Mouse (Mus musculus) layer of hippocampus, postnatal 36 days (tissue): Measurements from ENCODE around the gene Sit1. TPM values are rescaled to one million over a fixed set of nuclear protein-coding genes. Genes with fewer than 3 reads are reported as not detected.

ENCODE experiments used
- DNase-seq, 2 experiments: peaks; one replicate each; pipeline ENCODE4 v3.0.0; 2022
- total RNA-seq, 2 experiments: library from RNA; stranded (reverse); gene quantifications; 2 replicates each; pipeline ENCODE4 v1.2.3; 2021

Sit1 gene
- total RNA-seq, 2 experiments from 2014 or later: not detected

GRCm38 (mm10) chr4:43466872-43467271, 16.7 kb downstream of the Sit1 start:
- DNase-seq: no peak

- DNase-seq: no peak
These were observed 17.6 kb downstream of the Sit1 start for GRCm38 (mm10) chr4:43465935-43466334.

GRCm38 (mm10) chr4:43463102-43463501, 20.4 kb downstream of the Sit1 start:
- no peak for DNase-seq

- no peak for DNase-seq
These were observed 26.4 kb downstream of the Sit1 start for GRCm38 (mm10) chr4:43457124-43457523.

- DNase-seq: no peak
These were observed 27.1 kb downstream of the Sit1 start for GRCm38 (mm10) chr4:43456470-43456869.

- no peak for DNase-seq
These were observed 29.3 kb downstream of the Sit1 start, which contains the start of gene Cd72 for GRCm38 (mm10) chr4:43454041-43454836. Gene Cd72 (minus strand): TSS chr4:43454628.

- DNase-seq: no peak
These were observed 30.1 kb downstream of the Sit1 start for GRCm38 (mm10) chr4:43453413-43453812.

GRCm38 (mm10) chr4:43452315-43452714, 31.2 kb downstream of the Sit1 start:
- no peak for DNase-seq

GRCm38 (mm10) chr4:43448554-43448953, 35.0 kb downstream of the Sit1 start:
- no peak for DNase-seq

- no peak for DNase-seq
These were observed 36.3 kb downstream of the Sit1 start for GRCm38 (mm10) chr4:43447251-43447650.

- DNase-seq: peak in 1 of 2 experiments; percentile 30
These were observed 40.0 kb downstream of the Sit1 start for GRCm38 (mm10) chr4:43443511-43443910.

- peak; percentile 62 to 71 for DNase-seq
These were observed 40.8 kb downstream of the Sit1 start for GRCm38 (mm10) chr4:43442456-43443361.

- peak; percentile 99 for DNase-seq
These were observed 41.5 kb downstream of the Sit1 start for GRCm38 (mm10) chr4:43442044-43442443.

GRCm38 (mm10) chr4:43441639-43442038, 41.9 kb downstream of the Sit1 start, which contains the start of gene Tesk1:
Gene Tesk1 (plus strand): TSS chr4:43441939.
- no peak for DNase-seq

GRCm38 (mm10) chr4:43432832-43433231, 50.7 kb downstream of the Sit1 start:
- no peak for DNase-seq

Other genes with a start within 250 kb of the Sit1 start
- under 1 TPM; 0.20 to 0.22 TPM for gene Atp8b5, start 216.6 kb downstream of the Sit1 start, total RNA-seq
- 100 to 1,000 TPM; 104 to 120 TPM for gene Rusc2, start 101.8 kb downstream of the Sit1 start, total RNA-seq
- gene Fam166b, start 54.6 kb downstream of the Sit1 start, total RNA-seq: 1 to 10 TPM in 1 of 2 experiments, under 1 TPM in 1; 0.72 to 2.6 TPM
- gene Tesk1, start 41.8 kb downstream of the Sit1 start, total RNA-seq: 10 to 100 TPM; 76.2 to 76.3 TPM
- gene Cd72, start 29.1 kb downstream of the Sit1 start, total RNA-seq: not detected
- gene Ccdc107, start 9.2 kb upstream of the Sit1 start, total RNA-seq: 10 to 100 TPM; 25.0 to 26.0 TPM
- gene Arhgef39, start 16.0 kb upstream of the Sit1 start, total RNA-seq: under 1 TPM; 0.56 to 0.82 TPM
- under 1 TPM; 0.17 to 0.35 TPM for gene Car9, start 23.2 kb upstream of the Sit1 start, total RNA-seq
- 1 to 10 TPM; 4.8 to 6.9 TPM for gene Tpm2, start 40.0 kb upstream of the Sit1 start, total RNA-seq
- 10 to 100 TPM; 72.6 to 73.2 TPM for gene Creb3, start 78.6 kb upstream of the Sit1 start, total RNA-seq
- gene Tln1, start 79.0 kb upstream of the Sit1 start, total RNA-seq: 10 to 100 TPM; 44.8 to 49.0 TPM
- gene Rgp1, start 95.0 kb upstream of the Sit1 start, total RNA-seq: 10 to 100 TPM; 43.2 to 51.2 TPM
- gene Gba2, start 95.1 kb upstream of the Sit1 start, total RNA-seq: 10 to 100 TPM; 58.8 to 59.6 TPM
- gene Msmp, start 100.8 kb upstream of the Sit1 start, total RNA-seq: not detected
- 10 to 100 TPM; 51.6 to 59.1 TPM for gene Npr2, start 148.2 kb upstream of the Sit1 start, total RNA-seq
- 1 to 10 TPM in 1 of 2 experiments, under 1 TPM in 1; 0.87 to 1.4 TPM for gene Spag8, start 169.9 kb upstream of the Sit1 start, total RNA-seq
- 10 to 100 TPM; 29.6 to 33.2 TPM for gene Hint2, start 172.7 kb upstream of the Sit1 start, total RNA-seq
- gene Tmem8b, start 185.2 kb upstream of the Sit1 start, total RNA-seq: 10 to 100 TPM; 66.7 to 67.3 TPM
- 1 to 10 TPM; 1.3 to 1.5 TPM for gene Fam221b, start 185.4 kb upstream of the Sit1 start, total RNA-seq
- gene Olfr70, start 217.1 kb upstream of the Sit1 start, total RNA-seq: not detected
- gene Olfr71, start 226.5 kb upstream of the Sit1 start, total RNA-seq: not detected
- 1 to 10 TPM in 1 of 2 experiments, under 1 TPM in 1; 0.47 to 1.2 TPM for gene Hrct1, start 243.5 kb upstream of the Sit1 start, total RNA-seq
- gene Spaar, start 246.3 kb upstream of the Sit1 start, total RNA-seq: 1 to 10 TPM in 1 of 2 experiments, under 1 TPM in 1; 0.61 to 1.1 TPM